Mouse (Mus musculus): Measurements from ENCODE around the gene Wwc1. TPM values are rescaled to one million over a fixed set of nuclear protein-coding genes. Genes with fewer than 3 reads are reported as not detected.

Gene Wwc1
- total RNA-seq, 1 experiment, result 30.4 TPM

DNA sequence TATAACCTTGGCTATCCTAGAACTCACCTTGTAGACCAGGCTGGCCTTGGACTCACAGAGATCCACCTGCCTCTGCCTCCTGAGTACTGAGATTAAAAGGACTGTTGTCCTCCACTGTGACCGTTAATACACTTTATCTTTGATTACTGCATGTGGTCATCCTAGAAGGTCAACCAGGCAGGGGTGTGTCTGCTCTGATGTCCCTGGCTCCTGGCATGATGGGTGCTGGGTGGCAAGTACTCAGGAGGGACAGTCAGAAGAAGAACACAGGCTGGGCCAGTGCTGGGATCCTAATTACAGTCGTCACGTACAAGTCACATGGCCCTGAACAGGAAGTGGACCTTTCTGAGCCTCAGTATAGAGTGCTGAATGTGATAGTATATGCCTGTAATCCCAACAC lies 38.7 kb downstream of the Wwc1 start:
- in situ Hi-C loops (cut with MboI; ENCODE audit: low sequenced_read_pairs in 2 of 2, unreplicated experiment in 2 of 2), result no loop called here
- H3K4me1 ChIP-seq (ENCODE audit: control insufficient read depth in 2 of 2, insufficient read depth in 2 of 2, low read length in 2 of 2, poor library complexity in 1 of 2), result peaks cover 3 to 13% of the 10 kb centered on the region in 2 experiments; a peak in 3 of 4 replicates
- DNase-seq (ENCODE audit: low read depth, low spot score), result no peak
- TF ChIP-seq HCFC1 (IDR thresholded peaks at IDR 0.05; ENCODE audit: borderline replicate concordance, insufficient read depth, low read length), result no peak
- TF ChIP-seq ZC3H11A (IDR thresholded peaks at IDR 0.05; ENCODE audit: borderline replicate concordance, low read depth, low read length), result no peak
- TF ChIP-seq MAFK (IDR thresholded peaks at IDR 0.05; ENCODE audit: insufficient read depth, low read depth, low read length), result no peak
- TF ChIP-seq CHD2 (IDR thresholded peaks at IDR 0.05; ENCODE audit: low read depth, low read length), result no peak
- TF ChIP-seq ZNF384 (IDR thresholded peaks at IDR 0.05; ENCODE audit: low read depth, low read length), result no peak
- no peak overlapping the region for H3K4me3 ChIP-seq (ENCODE audit: insufficient read depth in 1 of 2, low read depth in 1 of 2, low read length in 2 of 2, poor library complexity in 1 of 2, severe bottlenecking in 1 of 2)
- no peak overlapping the region for H3K27ac ChIP-seq (ENCODE audit: insufficient read depth, low read depth, low read length, poor library complexity, severe bottlenecking)
- no peaks in the 10 kb centered on the region; the same call in 1 of the 2 replicates for H3K36me3 ChIP-seq (ENCODE audit: control insufficient read depth, insufficient read depth, low read length, poor library complexity, severe bottlenecking)
- H3K9me3 ChIP-seq (ENCODE audit: control insufficient read depth, insufficient read depth, low read depth, low read length), result no peaks in the 10 kb centered on the region
- H3K9ac ChIP-seq (ENCODE audit: insufficient read depth, low read depth, low read length, poor library complexity, severe bottlenecking), result no peak overlapping the region

DNA sequence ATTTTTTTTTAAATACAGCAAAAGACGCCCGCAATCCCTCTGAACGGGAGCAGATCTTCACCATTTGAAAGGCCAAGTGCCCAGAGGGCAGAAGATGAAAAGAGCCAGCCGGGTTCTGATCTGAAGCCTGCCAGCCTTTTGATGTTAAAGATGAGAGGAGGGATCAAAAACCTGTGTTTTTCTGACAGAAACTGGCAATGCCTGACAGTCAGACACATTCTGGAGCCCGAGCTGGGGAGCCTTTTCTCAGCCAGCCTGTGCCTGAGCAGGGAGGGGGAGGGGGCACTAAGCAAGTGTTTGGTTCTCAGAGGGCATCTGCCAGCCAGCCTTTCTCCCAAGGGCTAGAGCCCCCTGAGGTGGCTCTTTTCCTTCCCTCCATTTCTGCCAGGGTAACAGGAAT lies 39.3 kb downstream of the Wwc1 start:
- no peak overlapping the region for H3K27ac ChIP-seq (ENCODE audit: insufficient read depth, low read depth, low read length, poor library complexity, severe bottlenecking)
- in situ Hi-C loops (cut with MboI; ENCODE audit: low sequenced_read_pairs in 2 of 2, unreplicated experiment in 2 of 2), result no loop called here
- TF ChIP-seq MAFK (IDR thresholded peaks at IDR 0.05; ENCODE audit: insufficient read depth, low read depth, low read length) (no peak), ZNF384 (IDR thresholded peaks at IDR 0.05; ENCODE audit: low read depth, low read length) (no peak), CHD2 (IDR thresholded peaks at IDR 0.05; ENCODE audit: low read depth, low read length) (no peak), HCFC1 (IDR thresholded peaks at IDR 0.05; ENCODE audit: borderline replicate concordance, insufficient read depth, low read length) (no peak), ZC3H11A (IDR thresholded peaks at IDR 0.05; ENCODE audit: borderline replicate concordance, low read depth, low read length) (no peak)
- no peak overlapping the region for H3K9ac ChIP-seq (ENCODE audit: insufficient read depth, low read depth, low read length, poor library complexity, severe bottlenecking)
- no peaks in the 10 kb centered on the region; the same call in 1 of the 2 replicates for H3K36me3 ChIP-seq (ENCODE audit: control insufficient read depth, insufficient read depth, low read length, poor library complexity, severe bottlenecking)
- H3K4me3 ChIP-seq (ENCODE audit: insufficient read depth in 1 of 2, low read depth in 1 of 2, low read length in 2 of 2, poor library complexity in 1 of 2, severe bottlenecking in 1 of 2), result no peak overlapping the region
- peaks cover 3 to 13% of the 10 kb centered on the region in 2 experiments; a peak in 3 of 4 replicates for H3K4me1 ChIP-seq (ENCODE audit: control insufficient read depth in 2 of 2, insufficient read depth in 2 of 2, low read length in 2 of 2, poor library complexity in 1 of 2)
- no peak for DNase-seq (ENCODE audit: low read depth, low spot score)
- H3K9me3 ChIP-seq (ENCODE audit: control insufficient read depth, insufficient read depth, low read depth, low read length), result no peaks in the 10 kb centered on the region

DNA sequence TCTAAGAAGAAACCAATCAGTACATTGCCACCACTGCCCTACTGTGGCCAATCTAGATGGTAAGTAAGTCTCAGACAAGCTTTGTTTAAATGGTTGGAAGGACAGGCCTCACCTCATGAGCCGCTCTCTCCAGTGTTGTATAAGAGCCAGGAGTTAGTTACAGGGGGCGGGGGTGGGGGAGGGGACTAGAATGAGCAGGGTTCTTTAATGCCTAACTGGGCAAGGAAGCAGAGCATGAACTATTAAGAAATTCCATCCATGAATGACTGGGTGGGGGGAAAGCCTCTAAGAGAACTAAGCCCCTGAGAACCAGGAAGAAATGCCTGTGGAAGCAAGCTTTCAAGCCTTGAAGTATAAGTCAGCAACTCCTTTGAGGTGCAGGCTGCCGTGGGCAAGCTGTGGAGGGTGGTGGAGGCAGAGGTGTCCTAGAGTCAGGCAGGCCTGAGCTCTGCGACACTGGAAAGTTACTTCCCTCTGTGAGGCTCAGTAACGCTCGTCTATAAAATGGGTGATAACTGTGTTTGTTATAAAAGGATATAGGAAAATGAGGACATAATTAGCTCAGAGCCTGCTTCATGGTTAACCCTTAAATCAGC lies 41.4 kb downstream of the Wwc1 start:
- in situ Hi-C loops (cut with MboI; ENCODE audit: low sequenced_read_pairs in 2 of 2, unreplicated experiment in 2 of 2), result no loop called here
- Histone ChIP-seq H3K4me3 (ENCODE audit: insufficient read depth in 1 of 2, low read depth in 1 of 2, low read length in 2 of 2, poor library complexity in 1 of 2, severe bottlenecking in 1 of 2) (no peak overlapping the region), H3K27ac (ENCODE audit: insufficient read depth, low read depth, low read length, poor library complexity, severe bottlenecking) (no peak overlapping the region), H3K9ac (ENCODE audit: insufficient read depth, low read depth, low read length, poor library complexity, severe bottlenecking) (no peak overlapping the region), H3K36me3 (ENCODE audit: control insufficient read depth, insufficient read depth, low read length, poor library complexity, severe bottlenecking) (no peaks in the 10 kb centered on the region; the same call in 1 of the 2 replicates), H3K4me1 (ENCODE audit: control insufficient read depth in 2 of 2, insufficient read depth in 2 of 2, low read length in 2 of 2, poor library complexity in 1 of 2) (peaks cover 3 to 19% of the 10 kb centered on the region in 2 experiments; a peak in 2 of 4 replicates), H3K9me3 (ENCODE audit: control insufficient read depth, insufficient read depth, low read depth, low read length) (no peaks in the 10 kb centered on the region)
- no peak for TF ChIP-seq CHD2 (IDR thresholded peaks at IDR 0.05; ENCODE audit: low read depth, low read length)
- TF ChIP-seq ZC3H11A (IDR thresholded peaks at IDR 0.05; ENCODE audit: borderline replicate concordance, low read depth, low read length), result no peak
- TF ChIP-seq ZNF384 (IDR thresholded peaks at IDR 0.05; ENCODE audit: low read depth, low read length), result no peak
- TF ChIP-seq HCFC1 (IDR thresholded peaks at IDR 0.05; ENCODE audit: borderline replicate concordance, insufficient read depth, low read length), result no peak
- no peak for TF ChIP-seq MAFK (IDR thresholded peaks at IDR 0.05; ENCODE audit: insufficient read depth, low read depth, low read length)
- no peak for DNase-seq (ENCODE audit: low read depth, low spot score)

DNA sequence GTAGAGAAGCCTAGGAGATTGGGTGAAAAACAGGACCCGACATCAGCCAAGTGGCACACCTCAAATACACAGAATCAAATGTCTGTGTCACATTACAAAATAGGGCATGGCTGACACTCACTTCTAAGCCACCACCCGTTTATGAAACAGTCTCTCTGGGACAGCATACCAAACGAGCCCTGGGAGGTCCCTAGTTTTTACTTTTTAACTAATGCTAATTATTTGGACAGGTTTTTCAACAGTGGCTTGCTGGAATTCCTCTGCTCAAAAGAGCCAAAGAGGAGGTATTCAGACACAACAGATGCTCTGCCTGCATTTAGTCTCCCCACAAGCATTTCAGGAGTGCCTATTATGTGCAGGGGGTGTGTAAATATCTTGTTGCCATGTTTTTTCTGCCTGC lies 44.7 kb downstream of the Wwc1 start:
- in situ Hi-C loops (cut with MboI; ENCODE audit: low sequenced_read_pairs in 2 of 2, unreplicated experiment in 2 of 2), result no loop called here
- no peak overlapping the region for H3K9ac ChIP-seq (ENCODE audit: insufficient read depth, low read depth, low read length, poor library complexity, severe bottlenecking)
- H3K27ac ChIP-seq (ENCODE audit: insufficient read depth, low read depth, low read length, poor library complexity, severe bottlenecking), result no peak overlapping the region
- H3K4me3 ChIP-seq (ENCODE audit: insufficient read depth in 1 of 2, low read depth in 1 of 2, low read length in 2 of 2, poor library complexity in 1 of 2, severe bottlenecking in 1 of 2), result no peak overlapping the region
- no peak for DNase-seq (ENCODE audit: low read depth, low spot score)
- TF ChIP-seq HCFC1 (IDR thresholded peaks at IDR 0.05; ENCODE audit: borderline replicate concordance, insufficient read depth, low read length), result no peak
- TF ChIP-seq MAFK (IDR thresholded peaks at IDR 0.05; ENCODE audit: insufficient read depth, low read depth, low read length), result no peak
- no peak for TF ChIP-seq ZC3H11A (IDR thresholded peaks at IDR 0.05; ENCODE audit: borderline replicate concordance, low read depth, low read length)
- TF ChIP-seq CHD2 (IDR thresholded peaks at IDR 0.05; ENCODE audit: low read depth, low read length), result no peak
- TF ChIP-seq ZNF384 (IDR thresholded peaks at IDR 0.05; ENCODE audit: low read depth, low read length), result no peak
- peaks cover 2% of the 10 kb centered on the region; the same call in 1 of the 2 replicates for H3K36me3 ChIP-seq (ENCODE audit: control insufficient read depth, insufficient read depth, low read length, poor library complexity, severe bottlenecking)
- H3K4me1 ChIP-seq (ENCODE audit: control insufficient read depth in 2 of 2, insufficient read depth in 2 of 2, low read length in 2 of 2, poor library complexity in 1 of 2), result peaks cover 2 to 37% of the 10 kb centered on the region in 2 experiments; a peak in 2 of 4 replicates
- no peaks in the 10 kb centered on the region for H3K9me3 ChIP-seq (ENCODE audit: control insufficient read depth, insufficient read depth, low read depth, low read length)

Data from ES-E14 (cell line).